Mouse (Mus musculus) yolk sac, embryonic 10.5 days (tissue): Measurements from ENCODE around the gene Apoa2.
"Not testable (repeated sequence)": the region's sequence is repeated elsewhere in the genome, so short reads cannot be mapped to it uniquely, and the experiment has no call there.

ENCODE experiments used
- DNase-seq: peaks from one replicate; pipeline ENCODE4 v3.0.0-alpha.2; 2017; ENCODE audit warnings: low spot score

Apoa2 gene

DNA sequence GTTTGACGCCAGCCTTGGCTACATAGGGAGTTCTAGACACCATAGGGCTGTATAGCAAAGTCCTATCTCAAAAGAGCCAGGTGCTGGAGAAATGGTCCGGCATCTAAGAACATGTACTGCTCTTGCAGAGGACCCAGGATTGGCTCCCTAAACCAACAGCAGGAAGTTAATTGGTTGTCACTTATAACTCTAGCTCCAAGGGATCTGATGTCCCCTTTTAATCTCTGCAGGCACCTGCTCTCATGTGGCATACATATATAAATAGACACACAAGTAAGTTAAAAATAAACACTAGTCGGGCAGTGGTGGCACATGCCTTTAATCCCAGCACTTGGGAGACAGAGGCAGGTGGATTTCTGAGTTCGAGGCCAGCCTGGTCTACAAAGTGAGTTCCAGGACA is 10.9 kb downstream of the Apoa2 start:
- no peak for DNase-seq

DNA sequence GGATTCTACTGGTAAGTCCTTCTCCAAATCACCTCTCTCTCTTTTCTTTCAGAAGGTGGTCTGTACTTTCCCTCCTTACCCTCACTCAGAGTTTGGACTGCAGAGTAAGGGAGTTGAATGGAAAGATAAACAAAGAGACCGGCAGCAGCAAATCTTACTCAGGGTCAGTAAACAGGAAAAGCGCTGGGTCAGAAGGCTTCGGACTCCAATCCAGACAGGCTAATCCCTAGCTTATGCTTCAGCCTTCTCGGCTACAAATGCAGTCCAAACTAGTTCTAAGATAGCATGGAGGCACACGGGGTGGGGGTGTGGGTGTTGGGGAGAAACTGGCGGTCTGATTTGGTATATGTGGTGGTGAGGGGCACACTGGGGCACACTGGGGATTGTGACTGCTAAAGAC is 12.6 kb downstream of the Apoa2 start:
- peak; percentile 85 for DNase-seq

DNA sequence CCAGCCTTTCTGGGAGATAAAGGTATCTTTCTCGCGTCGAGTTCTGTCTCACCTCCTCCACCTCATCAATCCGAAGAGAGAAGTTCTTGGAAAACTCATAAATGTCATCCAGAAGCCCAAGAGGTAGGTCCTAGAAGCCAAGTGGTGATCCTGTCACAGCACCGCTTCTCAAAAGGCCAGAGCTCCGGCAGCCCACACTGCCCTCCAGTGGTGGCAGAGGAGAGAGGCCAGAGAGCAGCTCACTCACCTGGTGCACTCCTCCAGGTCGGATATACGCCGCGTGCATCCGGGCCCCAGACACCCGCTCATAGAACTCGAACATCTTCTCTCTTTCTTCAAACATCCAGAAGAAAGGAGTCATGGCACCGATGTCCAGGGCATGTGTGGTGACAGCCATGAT is 13.6 kb downstream of the Apoa2 start:
- DNase-seq = peak; percentile 77

DNA sequence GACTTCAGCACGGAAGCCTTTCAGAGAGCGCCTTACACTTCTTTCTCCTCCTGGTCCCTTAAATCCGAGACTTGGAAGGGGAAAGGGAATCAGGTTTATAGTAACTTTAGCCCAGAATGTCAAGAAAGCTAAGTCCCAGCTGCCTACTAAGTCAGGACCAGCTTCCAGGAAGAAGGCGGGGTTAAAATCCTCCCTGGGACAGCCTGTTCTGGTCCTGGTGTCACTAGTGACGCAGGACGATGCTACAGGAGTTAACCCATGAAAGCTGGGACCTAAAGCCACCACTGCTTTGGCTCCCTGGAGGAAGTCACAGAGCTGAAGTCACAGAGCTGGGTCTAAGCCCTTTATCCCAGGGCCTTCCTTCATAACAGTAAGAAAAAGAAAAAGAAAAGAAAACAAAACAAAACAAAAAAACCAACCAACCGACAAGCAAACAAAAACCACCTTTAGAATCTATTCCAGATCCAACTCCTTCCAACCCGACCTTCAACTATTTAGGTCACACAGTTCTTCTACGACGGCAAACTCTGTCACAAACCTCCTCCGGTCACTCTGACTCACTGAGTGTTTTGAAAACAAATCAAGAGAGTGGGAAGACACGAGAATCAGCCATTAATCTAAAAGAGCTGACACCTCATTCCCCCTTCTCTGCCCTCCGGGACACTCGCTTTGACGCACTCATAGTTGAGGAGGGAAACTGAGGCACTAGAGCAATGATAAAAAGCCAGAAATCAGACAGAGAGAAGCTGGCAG is 15.3 kb downstream of the Apoa2 start:
- DNase-seq = no peak

DNA sequence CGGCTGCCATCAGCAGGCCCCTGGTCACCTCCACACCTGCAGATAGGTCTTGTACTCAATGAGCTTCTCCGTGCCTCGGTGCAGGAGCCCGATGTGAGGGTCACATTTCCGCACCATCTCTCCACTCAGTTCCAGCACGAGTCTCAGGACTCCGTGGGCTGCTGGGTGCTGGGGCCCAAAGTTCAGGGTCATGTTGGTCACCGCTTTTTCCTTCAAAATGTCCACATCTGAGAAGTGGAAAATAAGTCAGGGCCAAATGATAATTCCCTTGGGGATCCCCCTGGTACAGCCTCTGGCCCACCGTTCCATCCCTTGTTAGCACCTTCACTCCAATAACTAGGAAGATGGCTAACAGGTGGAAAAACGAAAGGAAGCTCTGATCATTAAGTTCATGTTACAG is 16.1 kb downstream of the Apoa2 start:
- no peak for DNase-seq

DNA sequence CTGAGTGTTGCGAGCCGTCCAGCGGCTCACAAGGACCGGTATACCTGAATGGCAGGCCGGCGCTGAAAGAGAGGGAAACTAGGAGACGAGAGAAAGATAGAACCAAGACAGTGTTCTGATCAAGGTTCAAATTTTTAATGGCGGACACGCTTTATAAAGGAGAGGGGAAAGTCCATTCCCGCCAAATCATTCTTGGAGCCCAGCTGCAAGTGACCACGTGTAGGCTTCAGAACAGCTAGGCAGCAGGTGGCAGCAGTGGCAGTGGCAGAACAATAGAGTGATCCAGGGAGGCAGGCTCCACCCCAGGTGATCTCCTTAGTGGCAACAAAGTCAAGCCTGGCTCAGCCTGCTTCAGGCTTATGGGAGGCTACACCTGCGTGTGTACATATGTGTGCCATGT is 17.1 kb downstream of the Apoa2 start:
- DNase-seq = not testable (repeated sequence)

DNA sequence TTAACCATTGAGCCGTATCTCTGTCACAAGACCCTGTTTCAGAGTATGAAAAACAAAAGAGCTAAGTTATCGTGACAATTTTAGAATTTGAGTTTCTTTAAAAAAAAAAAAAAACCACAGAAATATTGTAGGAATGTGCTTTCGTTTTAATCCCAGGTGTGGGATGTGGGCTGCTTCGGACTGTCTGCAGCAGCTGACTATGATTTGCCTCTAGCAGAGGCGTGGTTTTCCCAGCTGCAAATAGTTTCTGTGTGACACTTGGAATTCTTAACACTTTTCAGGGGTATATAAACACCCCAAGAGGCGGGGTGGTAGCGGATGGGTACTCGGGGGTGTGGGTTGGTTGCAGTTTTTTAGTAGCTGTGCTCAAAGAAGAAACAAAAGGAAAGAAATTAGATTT is 20.5 kb downstream of the Apoa2 start:
- no peak for DNase-seq

DNA sequence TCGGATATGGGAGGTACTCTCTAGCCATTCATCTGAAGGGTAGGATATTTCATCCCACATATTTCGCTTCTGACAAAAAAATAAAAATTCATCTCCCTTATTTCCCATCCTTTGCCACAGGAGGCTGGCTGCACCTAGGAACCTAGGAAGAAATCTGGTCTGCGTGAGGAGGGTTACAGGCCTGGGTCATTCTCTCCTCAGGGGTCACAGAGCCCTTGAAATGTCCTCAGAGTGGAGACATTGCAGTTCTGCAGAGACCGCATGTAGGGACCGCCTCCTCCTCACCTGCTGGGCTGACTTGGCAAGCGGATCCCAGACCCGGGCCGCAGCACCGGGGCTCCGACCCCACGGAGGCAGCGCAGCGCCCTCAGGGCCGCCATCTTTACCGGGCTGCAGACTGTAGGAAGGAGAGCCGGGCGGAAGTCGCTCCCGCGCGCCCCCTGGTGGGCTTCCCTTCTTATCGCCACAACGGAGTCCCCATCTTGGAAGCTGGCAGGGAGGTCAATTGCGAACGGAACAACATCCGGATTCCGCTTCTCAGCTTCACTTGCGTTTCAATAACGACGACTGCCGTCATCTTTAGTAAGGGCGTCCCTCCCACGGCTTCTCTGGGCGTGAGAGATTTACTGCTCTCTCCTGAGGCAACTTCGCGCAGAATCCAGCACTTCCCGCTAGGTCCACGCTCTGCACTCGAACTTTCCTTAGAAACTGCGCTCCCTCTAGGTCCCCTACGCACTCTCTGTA is 22.0 kb downstream of the Apoa2 start:
- DNase-seq = peak; percentile 97

DNA sequence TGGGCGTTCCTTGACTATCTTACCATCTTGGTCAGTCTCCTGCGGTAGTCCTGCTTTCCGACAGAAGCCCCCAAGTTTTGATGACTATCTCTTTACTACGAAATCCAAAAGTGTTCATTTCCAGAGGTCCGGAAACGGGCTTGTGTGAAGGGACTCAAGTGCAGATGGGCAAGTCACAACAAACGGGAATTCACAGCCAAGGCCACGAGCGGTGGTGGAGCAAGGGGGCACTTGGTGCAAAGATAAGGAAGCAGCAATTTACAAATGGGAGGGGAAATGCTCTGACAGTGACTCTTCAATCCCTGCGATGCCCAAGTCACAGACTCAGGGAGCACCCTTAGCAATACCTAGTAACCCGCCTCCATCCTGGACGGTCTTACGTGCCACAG is 22.6 kb downstream of the Apoa2 start:
- DNase-seq = no peak

DNA sequence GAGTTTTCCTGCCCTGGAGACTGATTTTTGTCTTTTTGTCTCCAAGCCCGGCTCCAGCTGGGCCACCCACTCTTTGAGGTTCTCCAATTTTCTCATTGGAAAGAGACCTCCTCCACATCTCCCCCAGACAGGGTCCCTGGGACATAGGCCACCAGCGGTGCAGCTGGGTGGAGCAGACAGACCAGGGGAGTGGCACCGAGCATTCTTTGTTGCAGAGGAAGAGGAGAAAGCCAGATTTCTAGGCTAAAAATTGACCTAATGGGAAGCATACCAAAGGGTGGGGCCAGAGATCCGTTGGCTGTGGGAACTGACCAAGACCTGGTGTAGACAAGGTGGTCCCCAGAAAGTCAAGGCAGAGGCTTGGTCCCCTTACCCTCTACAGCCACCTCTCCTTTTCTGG is 23.1 kb downstream of the Apoa2 start:
- no peak for DNase-seq

DNA sequence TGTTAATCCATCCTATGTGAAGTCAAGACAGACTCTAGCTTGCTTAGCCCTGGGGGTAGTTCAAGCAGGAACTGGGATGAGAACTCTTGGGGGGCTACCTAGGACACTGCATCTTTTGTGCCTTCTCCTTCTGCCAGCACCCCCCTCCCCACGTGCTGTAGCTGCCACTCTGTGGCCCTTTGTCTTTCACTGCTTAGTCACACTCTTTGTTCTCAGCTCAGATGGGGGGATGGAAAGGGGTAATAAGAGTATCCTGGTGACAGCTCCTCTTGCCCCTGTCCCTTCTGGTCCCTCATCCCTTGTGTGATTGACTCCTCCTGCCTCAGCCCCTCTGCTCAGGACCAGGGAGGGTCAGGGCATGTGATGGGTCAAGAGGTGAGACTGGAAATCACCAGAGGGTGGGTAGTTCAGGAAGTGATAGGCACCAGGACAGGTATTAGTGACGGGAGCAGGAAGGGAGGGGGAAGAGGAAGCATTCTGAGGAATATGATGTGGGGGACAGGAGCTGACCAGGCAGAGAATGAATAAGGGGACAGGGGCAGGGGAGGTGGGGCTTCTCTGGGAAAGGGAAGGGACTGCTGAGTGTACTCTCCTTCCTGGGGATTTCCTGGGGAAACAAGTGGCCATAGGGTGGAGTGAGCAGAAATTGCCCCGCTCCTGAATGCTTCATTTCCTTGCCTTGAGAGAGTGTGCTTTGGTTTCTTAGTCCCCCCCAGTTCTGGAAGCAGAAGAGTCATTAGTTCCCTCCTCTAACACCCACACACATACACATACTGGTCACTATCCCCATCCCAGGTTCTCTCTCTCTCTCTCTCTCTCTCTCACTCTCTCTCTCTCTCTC is 23.8 kb downstream of the Apoa2 start:
- DNase-seq = no peak

DNA sequence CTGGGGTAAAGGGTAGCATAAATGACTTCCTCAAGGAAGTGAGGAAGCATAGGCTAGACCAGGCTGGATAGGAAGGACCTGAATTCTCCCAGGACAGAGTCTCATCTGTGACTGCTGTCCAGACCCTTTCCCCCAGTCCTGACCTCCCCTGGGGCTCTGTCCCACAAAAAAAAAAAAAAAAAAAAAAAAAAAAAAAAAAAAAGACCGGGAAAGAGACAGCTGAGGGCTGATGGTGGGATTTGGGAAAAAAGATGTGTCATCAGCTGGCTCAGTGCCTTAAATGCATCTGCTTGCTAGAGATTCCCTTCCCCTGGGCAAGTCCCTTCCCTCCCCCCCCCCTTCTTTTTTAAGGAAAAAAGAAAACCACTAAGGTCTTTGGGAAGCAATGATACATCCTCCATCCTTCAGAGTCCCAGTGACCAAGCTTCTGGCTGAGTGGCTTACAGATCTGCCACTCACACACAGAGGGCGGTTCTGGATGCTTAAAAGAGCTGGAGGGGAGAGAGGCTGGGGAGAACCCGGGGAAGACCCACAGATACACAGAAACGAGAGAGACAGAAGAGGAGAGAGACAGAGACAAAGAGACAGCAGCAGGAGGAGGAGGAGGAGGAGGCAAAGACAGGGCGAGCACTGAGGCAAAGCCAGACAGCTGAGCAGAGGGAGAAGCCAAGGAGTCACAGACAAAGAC is 25.2 kb downstream of the Apoa2 start, which contains the start of gene Adamts4:
TSS of gene Adamts4 (plus strand) at position 509 of the 688 bp plus-strand sequence.
- DNase-seq = no peak

DNA sequence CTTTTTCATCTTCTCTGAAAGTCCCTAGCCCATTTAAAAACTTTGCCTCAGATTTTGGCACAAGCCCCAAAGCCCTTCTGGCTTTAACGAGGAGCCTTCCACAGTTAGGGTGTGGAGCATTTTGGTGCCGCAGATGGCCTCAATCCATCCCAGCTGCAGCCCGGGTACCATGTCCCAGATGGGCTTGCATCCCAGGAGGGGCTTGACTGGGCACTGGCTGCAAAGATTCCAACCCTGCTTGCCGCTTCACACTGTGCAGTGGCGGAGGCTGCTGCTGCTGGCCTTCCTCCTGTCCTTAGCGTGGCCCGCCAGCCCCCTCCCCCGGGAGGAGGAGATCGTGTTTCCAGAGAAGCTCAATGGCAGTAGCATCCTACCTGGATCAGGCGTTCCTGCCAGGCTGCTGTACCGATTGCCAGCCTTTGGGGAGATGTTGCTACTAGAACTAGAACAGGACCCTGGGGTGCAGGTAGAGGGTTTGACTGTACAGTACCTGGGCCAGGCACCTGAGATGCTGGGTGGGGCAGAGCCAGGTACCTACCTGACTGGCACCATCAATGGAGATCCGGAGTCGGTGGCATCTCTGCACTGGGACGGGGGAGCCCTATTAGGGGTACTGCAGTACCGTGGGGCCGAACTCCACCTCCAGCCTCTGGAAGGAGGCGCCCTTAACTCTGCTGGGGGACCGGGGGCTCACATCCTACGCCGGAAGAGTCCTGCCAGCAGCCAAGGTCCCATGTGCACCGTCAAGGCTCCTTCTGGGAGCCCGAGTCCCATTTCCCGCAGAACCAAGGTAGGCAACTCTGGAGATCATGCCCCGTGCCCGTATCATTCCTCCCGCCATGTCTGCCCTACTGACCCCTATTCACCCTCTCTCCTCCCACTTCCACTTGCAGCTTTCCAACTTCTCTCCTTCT is 26.1 kb downstream of the Apoa2 start, which contains the start of gene Ndufs2:
TSS of gene Ndufs2 (minus strand) at position 709 of the 914 bp plus-strand sequence.
- no peak for DNase-seq

DNA sequence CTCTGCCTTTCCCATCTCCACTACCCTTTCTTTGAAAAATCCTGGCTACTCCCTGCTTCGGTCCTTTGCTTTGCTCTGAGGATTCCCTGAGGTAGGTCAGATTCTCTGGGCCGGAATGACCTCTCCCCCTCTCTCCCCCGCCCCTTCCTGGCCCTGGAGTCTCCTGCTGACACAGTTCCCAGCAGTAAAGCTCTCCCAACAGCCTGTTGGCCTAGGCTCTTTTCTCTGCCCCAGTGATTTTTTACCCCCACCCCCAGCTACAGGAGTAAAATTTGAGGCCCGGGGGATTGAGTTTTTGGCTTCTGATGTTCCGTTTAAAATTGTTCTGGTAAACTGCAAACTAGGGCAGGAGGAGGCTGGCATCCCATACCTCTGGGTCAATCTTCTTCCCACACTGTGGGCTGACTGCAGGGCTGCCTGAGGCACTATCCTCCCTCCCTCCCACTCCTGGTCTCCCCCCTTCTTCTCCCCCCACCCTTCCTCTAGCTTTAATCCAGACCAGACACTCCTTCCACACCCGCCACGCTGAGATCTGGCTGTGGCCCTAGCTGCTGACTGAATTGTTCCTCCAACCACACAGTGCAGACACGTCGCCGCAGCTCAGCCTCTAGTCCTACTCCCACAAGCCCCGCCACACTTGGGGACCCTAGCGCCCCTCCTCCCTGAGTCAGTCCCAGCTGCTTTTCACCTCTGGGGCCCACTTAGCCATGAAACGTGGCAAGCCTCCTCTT is 26.9 kb downstream of the Apoa2 start:
- peak; percentile 68 for DNase-seq

DNA sequence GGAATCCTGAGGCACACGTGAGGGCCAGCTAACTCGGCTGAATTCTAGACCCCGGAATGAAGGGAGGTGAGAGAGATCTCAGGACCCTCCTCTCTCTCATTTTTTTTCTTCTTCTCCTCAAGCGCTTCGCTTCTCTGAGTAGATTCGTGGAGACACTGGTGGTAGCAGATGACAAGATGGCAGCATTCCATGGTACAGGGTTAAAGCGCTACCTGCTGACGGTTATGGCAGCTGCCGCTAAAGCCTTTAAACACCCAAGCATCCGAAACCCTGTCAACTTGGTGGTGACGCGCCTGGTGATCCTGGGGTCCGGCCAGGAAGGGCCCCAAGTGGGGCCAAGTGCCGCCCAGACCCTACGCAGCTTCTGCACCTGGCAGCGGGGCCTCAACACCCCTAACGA is 27.6 kb downstream of the Apoa2 start:
- DNase-seq = no peak

DNA sequence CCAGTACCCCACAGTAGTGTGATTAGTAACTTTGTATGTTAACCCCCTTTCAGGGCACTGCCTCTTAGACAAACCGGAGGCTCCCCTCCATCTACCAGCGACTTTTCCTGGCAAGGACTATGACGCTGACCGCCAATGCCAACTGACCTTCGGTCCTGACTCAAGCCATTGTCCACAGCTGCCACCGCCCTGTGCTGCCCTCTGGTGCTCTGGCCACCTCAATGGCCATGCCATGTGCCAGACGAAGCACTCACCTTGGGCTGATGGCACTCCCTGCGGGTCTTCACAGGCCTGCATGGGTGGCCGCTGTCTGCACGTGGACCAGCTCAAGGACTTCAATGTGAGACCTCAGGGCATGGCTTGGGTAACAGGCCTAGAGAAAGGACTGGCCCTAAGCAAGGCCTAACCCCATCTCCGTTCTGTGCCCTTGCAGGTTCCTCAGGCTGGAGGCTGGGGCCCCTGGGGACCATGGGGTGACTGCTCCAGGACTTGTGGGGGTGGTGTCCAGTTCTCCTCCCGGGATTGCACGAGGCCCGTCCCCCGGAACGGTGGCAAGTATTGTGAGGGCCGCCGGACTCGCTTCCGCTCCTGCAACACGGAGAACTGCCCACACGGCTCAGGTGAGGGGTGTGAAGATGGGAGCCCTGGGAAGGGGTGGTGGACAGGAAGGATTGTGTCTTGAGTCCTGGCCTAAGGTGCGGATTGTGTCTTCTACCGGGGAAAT is 31.4 kb downstream of the Apoa2 start:
- DNase-seq = no peak

DNA sequence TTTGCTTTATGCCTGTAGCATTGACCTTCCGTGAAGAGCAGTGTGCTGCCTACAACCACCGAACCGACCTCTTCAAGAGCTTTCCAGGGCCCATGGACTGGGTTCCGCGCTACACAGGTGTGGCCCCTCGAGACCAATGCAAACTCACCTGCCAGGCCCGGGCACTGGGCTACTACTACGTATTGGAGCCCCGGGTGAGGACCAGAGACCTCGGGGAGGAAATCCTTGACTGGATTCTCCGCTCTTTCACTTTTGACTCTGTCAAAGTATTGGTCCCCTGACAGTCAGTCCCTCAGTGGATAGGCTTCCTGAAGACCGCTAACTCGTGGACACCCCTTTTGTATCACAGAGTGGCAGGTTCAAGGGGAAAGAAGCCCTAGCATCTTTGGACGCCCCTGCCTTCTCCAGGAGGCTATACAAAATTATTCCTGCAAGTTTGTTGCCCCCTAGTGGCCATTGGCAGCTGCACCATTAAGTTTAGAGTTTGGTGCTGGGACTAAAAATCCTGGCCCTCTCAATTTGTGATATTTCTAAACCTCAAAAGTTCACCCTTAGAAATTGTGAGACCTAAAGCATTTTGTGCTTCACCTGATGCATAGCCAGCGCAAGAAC is 32.2 kb downstream of the Apoa2 start:
- DNase-seq = no peak

DNA sequence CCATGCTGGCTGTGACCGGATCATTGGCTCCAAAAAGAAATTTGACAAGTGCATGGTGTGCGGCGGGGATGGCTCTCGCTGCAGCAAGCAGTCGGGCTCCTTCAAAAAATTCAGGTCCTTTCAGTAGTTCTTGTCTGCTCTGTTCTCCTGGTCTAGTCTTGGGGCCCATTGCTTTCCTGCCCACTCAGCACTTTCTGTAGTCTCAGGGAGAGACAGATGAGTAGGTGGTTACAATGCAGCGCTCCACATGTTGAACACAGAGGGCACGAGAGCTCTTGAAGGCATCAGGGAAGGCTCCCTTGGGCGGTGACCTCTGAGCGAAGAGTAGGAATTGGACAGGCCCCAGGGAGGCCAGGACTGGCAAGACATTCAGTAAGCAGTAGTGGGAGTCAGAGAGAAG is 32.9 kb downstream of the Apoa2 start:
- no peak for DNase-seq

DNA sequence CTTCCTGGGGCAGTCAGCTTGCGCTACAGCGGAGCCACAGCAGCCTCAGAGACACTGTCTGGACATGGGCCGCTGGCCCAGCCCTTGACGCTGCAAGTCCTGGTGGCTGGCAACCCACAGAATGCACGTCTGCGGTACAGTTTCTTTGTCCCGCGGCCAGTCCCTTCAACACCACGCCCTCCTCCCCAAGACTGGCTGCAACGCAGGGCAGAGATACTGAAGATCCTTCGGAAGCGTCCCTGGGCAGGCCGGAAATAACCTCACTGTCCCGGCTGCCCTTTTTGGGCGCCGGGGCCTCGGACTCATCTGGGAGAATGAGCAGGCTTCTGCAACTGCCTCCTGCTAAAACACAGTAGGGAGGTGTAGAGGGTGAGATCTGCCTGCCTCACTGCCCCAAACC is 34.1 kb downstream of the Apoa2 start:
- DNase-seq = no peak
